Mouse (Mus musculus): ENCODE measurements around the gene Akap10.

DNA sequence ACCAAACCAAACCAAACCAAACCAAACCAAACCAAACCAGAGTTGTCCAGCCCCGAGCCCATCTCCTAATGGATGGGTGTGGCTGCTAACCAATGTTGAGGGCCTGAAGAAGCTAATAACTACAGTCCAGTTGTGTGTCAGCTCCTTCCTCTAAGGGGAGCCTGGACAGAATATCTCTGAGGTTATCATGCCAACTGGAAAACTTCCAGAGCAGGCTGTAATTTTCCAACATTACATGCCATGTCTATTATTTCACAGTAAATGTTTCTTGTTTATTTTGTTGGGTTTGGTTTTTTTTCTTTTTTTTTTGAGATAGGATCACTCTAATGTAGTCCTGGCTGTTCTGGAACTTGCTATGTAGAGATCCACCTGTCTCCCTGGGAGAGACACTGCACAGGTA lies 70.7 kb downstream of the Akap10 start:
- TF ChIP-seq CTCF (IDR thresholded peaks at IDR 0.05; ENCODE audit: low read depth, low read length) (no peak), TAL1 (conservative IDR thresholded peaks at IDR 0.05; ENCODE audit: low read depth, low read length) (no peak), GATA1 (IDR thresholded peaks at IDR 0.05; ENCODE audit: borderline replicate concordance, low read length) (no peak), GATA2 (IDR thresholded peaks at IDR 0.05; ENCODE audit: borderline replicate concordance, low read depth, low read length) (no peak)

All from G1E (cell line).